Mouse (Mus musculus): ENCODE data around the gene St6galnac1. TPM values are rescaled to one million over a fixed set of nuclear protein-coding genes. Genes with fewer than 3 reads are reported as not detected.
"Not testable (repeated sequence)": the region's sequence is repeated elsewhere in the genome, so short reads cannot be mapped to it uniquely, and the experiment has no call there.

St6galnac1 gene
- polyA plus RNA-seq, 2 experiments from 2014 or later = 12.6 to 13.9 TPM

DNA sequence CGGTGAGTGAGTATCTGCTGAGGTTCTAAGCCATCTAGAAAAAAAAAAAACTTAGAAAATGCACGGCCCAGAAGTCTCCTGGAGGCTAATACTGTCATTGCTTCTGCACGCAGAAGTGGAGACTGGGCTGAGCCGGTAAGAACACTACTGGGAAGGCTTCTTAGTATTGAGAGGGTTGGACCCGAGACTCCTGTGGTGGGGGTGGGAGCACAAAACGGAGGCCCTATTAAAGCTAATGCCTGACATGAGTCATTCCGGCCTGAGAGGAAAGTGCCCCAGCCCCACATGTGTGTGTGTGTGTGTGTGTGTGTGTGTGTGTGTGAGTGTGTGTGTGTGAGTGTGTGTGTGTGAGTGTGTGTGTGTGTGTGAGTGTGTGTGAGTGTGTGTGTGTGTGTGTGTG lies 31.8 kb upstream of the St6galnac1 start:
- ATAC-seq = no peak

DNA sequence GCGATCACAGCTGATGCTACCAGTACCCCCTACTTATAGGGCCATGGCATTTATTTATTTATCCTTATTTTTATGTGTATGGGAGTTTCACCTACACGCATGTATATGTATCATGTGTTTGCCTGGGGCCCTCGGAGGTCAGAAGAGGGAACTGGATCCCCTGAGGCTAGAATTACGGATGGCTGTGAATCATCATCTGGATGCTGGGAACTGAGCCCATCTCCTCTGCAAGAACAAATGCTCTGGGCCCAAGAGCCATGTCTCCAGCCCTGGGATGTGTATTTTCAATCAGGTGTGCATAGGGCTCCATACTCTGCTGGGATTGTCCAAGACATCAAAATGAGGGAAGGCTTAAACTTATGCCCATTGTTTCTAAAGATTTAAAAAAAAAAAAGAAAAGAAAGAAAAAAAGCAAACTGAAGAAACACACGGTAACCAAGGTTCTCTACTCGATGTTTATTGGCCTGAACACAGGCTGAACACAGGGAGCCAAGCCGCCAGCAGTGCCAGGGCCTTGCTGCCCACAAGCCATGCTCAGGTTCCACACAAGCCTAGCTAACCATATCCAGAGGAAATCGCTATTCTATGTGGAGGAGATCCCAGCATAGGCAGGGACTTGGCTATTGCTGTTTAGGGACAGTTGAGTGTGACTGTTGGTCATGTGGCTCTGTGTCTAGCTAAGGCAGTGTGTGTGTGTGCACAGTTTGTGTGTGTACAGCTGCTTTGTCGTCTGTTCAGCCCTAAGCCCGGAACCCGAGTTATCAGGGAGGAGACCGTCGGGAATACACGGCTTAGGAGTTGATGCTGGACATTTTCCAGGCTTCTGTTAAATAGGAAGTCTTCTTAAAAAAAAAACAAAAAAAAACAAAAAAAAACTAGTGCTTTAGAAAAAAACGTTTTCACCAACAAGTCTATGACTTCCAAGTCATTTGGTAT lies 31.1 kb upstream of the St6galnac1 start:
- ATAC-seq = no peak

- ATAC-seq = no peak
Measured at GRCm38 (mm10) chr11:116802709-116803108, 27.4 kb upstream of the St6galnac1 start.

DNA sequence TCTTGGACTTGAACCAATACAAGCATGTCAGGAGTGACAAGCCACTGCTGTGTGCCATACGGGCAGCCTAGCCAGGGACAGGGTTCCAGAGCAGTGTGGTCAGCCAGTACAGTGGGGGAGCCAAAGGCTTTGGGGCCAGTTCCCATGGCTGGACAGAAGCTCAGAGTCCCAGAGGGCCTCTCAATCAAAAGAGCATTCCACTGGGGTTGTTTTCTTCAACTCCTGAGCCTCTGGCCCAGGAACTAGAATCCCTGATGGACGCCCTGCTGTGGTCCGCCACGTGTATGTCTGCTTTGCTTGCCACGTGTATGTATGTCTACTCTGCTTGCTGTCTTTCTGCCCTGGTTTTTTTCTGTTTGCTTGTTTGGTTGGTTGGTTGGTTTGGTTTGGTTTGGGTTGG lies 25.8 kb upstream of the St6galnac1 start:
- ATAC-seq = no peak

DNA sequence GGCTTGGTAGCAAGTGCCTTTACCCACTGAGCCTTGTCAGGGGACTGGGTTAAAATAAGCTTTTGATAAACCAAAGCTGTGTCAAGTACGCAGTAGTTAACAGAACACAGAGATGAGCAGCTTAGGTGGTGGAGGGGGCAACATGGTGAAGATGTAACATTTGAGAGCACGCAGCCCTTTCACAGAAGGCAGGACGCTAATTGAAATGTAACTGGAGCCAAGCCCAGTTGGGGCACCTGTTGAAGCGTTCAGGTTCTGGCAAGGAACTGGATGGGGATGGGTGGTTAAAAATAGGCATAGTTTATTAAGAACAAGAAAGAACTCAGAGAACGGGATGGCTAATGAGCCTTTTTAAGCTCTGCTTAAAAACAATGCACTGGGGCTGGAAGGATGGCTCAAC lies 24.1 kb upstream of the St6galnac1 start:
- ATAC-seq = no peak

- peak; percentile 47 for ATAC-seq
Measured at GRCm38 (mm10) chr11:116784221-116784620, 8.9 kb upstream of the St6galnac1 start.

DNA sequence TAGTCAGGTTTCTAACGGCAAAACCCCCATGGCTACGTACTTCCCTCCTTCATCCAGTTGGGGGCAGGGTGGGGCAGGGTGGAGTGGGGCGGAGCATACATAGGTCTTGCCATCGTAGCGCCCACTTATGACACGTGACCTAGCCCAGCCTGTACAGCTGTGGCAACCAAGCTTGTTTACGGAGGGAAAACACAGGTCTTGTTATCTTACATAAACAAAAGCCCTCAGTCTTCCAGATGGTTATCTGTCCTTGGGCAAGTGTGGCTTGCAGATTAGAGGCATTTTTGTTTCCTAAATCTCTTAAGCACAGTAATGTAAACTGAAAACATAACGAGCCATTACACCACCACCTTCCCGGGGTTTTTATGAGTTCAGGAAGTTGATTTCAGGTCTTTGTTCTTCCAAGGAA lies 7.4 kb upstream of the St6galnac1 start:
- ATAC-seq = peak; percentile 81

DNA sequence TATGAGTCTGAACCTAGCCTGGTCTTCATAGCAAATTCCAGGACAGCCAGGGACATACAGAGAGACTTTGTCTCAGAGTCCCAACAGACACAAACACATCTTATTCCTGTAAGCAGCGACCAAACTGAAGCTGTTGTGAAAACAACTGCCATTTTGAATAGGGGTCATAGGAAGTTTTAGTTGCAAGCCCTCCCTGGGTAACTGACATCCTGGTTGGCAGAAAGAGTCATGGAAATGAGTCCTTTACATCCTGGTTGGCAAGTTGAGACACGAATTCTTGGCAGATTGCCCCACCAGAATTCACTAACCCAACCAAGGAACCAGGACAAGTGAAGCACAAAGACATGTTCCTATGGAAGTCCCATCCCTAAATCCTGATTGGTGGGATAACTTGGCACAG lies 2.1 kb downstream of the St6galnac1 start:
- peak; percentile 62 for ATAC-seq

GRCm38 (mm10) chr11:116769873-116770272 lies 5.4 kb downstream of the St6galnac1 start:
- no peak for ATAC-seq

DNA sequence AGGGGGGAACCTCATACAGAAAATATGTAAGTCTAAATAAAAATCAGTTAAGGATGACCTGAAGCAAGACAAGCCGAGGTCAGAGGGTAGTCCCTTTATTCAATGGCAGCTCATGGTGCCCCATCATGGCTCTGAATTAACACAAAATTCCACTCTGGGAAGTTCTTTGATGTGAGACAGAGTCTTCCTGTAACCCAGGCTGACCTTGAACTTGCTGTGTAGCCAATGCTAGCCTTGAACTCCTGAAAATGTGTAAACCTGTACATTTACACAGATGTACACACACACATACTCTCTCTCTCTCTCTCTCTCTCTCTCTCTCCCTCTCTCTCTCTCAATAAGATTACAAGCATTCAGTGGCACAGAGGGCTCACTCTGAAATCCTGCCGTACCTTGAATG lies 10.4 kb downstream of the St6galnac1 start:
- ATAC-seq = no peak

- no peak for ATAC-seq
Measured at GRCm38 (mm10) chr11:116764346-116764745, 11.0 kb downstream of the St6galnac1 start.

- ATAC-seq = no peak
Measured at GRCm38 (mm10) chr11:116755191-116755590, 20.1 kb downstream of the St6galnac1 start.

DNA sequence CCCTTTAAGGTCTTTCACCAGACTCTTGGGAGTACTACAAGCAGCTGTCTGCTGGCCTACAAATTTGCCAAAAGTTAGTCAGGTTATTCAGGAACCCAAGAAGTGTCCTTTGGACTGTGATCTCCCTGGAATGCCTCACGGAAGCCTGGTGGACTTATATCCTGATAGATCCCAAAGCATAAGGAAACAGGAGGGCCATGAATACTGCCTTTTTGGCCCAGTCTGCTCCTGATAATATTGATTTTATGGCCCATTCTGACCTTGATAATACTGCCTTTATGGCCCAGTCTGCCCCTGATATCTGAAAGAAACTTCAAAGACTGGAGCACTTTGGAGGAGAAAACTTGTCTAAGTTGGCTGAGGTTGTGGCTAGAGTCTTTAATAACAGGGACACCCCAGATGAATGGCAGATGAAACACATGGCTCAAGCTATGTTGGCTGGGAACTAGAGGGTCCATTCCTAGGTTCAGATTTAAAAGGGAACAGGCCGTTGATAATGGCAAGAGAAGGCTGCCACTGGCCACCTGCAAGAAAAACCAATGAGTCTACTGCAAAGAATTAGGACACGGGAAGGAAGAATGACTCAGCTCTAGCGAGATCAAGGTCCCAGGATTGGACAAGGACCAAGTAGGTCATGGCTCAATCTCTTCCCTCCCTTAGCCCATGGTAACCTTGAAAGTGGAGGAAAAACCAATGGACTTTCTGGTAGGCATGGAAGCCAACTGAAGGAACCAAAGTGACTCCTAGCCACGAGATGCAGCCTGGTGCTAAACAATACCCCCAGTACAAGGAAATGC lies 21.4 kb downstream of the St6galnac1 start:
- ATAC-seq = no peak

GRCm38 (mm10) chr11:116749733-116750132 lies 25.6 kb downstream of the St6galnac1 start:
- no peak for ATAC-seq

GRCm38 (mm10) chr11:116748692-116749091 lies 26.6 kb downstream of the St6galnac1 start:
- peak; percentile 83 for ATAC-seq

DNA sequence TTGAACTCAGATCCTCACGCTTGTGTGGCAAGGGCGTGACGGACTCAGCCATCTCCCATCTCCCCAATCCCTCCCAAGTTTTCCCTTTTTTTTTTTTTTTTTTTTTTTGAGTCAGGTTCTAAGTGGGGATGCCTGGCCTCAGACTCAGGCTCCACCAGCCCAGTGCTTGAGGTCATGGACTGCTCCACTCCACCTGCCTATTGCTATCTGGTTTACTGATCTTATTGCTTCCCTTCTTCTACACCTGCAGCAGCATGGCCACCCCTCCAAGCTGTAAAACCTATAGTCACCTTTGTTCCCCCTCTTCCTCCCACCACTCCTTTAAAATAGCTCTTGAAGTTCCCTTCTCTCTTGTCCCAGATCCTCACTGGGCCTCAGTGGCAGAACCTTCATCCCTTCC lies 28.5 kb downstream of the St6galnac1 start:
- not testable (repeated sequence) for ATAC-seq

GRCm38 (mm10) chr11:116745457-116745856 lies 29.9 kb downstream of the St6galnac1 start:
- not testable (repeated sequence) for ATAC-seq

DNA sequence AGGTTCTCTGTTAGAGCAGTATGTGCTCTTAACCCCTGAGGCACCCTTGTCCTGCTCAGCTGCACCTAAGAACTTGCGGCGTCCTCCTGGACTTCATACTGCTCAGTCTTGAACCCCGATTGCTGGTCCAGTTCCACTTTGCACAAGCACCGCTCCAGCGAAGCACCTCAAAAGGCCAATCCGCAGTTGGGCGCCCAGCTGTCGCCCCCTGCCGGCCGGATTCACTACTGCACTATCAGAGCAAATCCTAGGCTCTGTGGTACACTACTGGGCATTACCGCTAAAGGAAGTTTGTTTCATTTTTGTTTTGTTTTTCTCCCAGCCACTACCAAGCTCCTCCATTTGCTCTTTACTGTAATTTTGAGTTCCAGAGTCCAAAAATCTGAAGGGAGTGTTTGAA lies 36.9 kb downstream of the St6galnac1 start:
- ATAC-seq = no peak

- no peak for ATAC-seq
Measured at GRCm38 (mm10) chr11:116732536-116732935, 42.8 kb downstream of the St6galnac1 start.

- ATAC-seq = not testable (repeated sequence)
Measured at GRCm38 (mm10) chr11:116731060-116731580, 44.2 kb downstream of the St6galnac1 start.

- no peak for ATAC-seq
Measured at GRCm38 (mm10) chr11:116729276-116730008, 45.9 kb downstream of the St6galnac1 start.

GRCm38 (mm10) chr11:116726156-116726555 lies 49.2 kb downstream of the St6galnac1 start:
- ATAC-seq = no peak
